Mouse (Mus musculus) intestine, embryonic 15.5 days (tissue): ENCODE measurements at regions not wholly inside any gene's neighbourhood (a gene's known extent, or its start where the extent isn't known, plus 50 kb on each side); places are given as distances from the start of the nearest gene placed in this dataset.

Experiments
- ATAC-seq: fragments of 200-750 bp; cut with Nextera tagmentation; 2 replicates; pipeline ENCODE4 v1.8.0; 2017; ENCODE audit warnings: moderate TSS enrichment, moderate library complexity
- H3K27ac ChIP-seq: fragments of 300-500 bp; sonication (generic); 2 replicates; pipeline ENCODE4 v1.5.1; 2015; ENCODE audit warnings: mild to moderate bottlenecking, inconsistent platforms
- H3K27me3 ChIP-seq: fragments of 300-500 bp; sonication (generic); replicated peaks from 2 replicates; pipeline ENCODE4 v1.6.1; 2015; ENCODE audit warnings: inconsistent platforms
- H3K36me3 ChIP-seq: fragments of 300-500 bp; sonication (generic); 2 replicates; pipeline ENCODE4 v1.6.1; 2015; ENCODE audit warnings: inconsistent platforms
- H3K4me1 ChIP-seq: fragments of 300-500 bp; sonication (generic); replicated peaks from 2 replicates; pipeline ENCODE4 v1.6.1; 2015; ENCODE audit warnings: inconsistent platforms
- H3K4me2 ChIP-seq: fragments of 300-500 bp; sonication (generic); replicated peaks from 2 replicates; pipeline ENCODE4 v1.6.1; 2015; ENCODE audit warnings: mild to moderate bottlenecking, inconsistent platforms
- H3K4me3 ChIP-seq: fragments of 300-500 bp; sonication (generic); replicated peaks from 2 replicates; pipeline ENCODE4 v1.5.1; 2015; ENCODE audit warnings: inconsistent platforms
- H3K9ac ChIP-seq: fragments of 300-500 bp; sonication (generic); 2 replicates; pipeline ENCODE4 v1.6.1; 2015; ENCODE audit warnings: inconsistent platforms
- H3K9me3 ChIP-seq: fragments of 300-500 bp; sonication (generic); 2 replicates; pipeline ENCODE4 v1.6.1; 2016; ENCODE audit warnings: inconsistent platforms
- WGBS: fragments of 180-500 bp; shearing (Covaris S2); methylation state at CpG from one replicate; pipeline ENCODE4 v1.1.7; 2015; 5-methylcytosine and 5-hydroxymethylcytosine counted together

DNA sequence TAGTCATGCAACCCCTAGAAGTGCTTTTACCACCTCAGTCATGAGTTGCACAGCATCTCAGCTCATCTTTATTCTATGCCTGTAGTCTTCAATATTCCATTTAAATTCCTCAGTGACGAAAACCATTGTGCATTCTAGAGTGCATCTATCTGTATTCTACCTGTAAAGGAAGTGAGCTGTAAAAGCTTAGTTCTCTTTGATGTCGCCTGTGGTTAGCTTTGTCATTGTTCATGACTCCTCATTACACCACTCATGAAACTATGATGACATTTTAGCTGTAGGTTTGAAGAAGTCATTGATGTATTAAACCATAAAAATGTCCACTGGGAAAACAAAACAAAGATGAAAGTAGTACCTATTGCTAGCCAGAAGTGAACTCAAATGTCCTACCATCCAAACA, 911.3 kb downstream of the Diaph3 start:
- Histone ChIP-seq H3K27ac (no peak overlapping the region), H3K4me2 (no peak overlapping the region), H3K4me3 (no peak overlapping the region), H3K4me1 (no peaks in the 10 kb centered on the region), H3K36me3 (no peaks in the 10 kb centered on the region), H3K27me3 (no peaks in the 10 kb centered on the region), H3K9ac (no peak overlapping the region), H3K9me3 (no peaks in the 10 kb centered on the region)
- WGBS = 80% methylated on average over 2 of the region's 2 CpGs
- ATAC-seq = no peak

DNA sequence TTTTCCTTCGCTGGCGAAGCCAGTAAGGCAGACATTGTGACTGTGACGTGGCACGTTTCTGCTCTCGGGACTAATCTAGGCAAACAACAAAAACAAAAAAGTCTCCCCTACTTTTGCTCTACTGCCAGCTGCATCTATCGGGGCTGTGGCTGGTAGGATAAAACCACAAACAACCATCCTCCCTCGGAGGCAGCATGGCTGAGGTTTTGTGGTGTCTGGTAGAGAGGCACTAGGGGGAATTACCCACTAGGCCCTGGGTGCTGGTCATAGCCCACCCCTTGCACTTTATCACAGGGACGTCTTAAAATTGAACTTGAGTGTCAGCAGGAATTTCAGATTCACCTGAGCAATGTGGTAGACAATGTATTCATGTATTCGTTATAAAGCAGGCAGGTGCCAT, 925.3 kb downstream of the Diaph3 start:
- 86% methylated on average over 9 of the region's 9 CpGs for WGBS
- H3K27ac ChIP-seq = no peak overlapping the region
- no peaks in the 10 kb centered on the region for H3K9me3 ChIP-seq
- no peak overlapping the region for H3K9ac ChIP-seq
- H3K36me3 ChIP-seq = no peaks in the 10 kb centered on the region
- no peak overlapping the region for H3K4me2 ChIP-seq
- H3K4me1 ChIP-seq = no peaks in the 10 kb centered on the region
- H3K27me3 ChIP-seq = no peaks in the 10 kb centered on the region
- H3K4me3 ChIP-seq = no peak overlapping the region
- no peak for ATAC-seq

DNA sequence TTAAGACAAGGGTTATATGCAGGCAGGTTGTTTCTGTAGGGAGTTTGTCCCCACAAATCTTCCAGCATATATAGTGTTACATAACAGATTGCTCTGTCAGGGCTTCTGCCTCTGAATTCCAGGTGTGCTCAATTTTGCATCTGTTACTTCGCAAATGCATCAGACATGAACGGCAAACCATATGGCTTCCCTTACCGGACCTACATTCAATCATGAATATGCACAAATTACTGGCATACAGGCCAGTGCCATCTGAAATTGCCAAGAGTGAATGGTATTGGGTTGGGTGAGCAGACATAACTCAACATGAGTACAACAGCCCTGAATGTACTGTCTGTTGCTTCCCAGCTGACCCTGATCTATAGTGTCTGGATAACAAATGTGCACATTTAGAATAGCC, 929.4 kb downstream of the Diaph3 start:
- no peaks in the 10 kb centered on the region for H3K4me1 ChIP-seq

DNA sequence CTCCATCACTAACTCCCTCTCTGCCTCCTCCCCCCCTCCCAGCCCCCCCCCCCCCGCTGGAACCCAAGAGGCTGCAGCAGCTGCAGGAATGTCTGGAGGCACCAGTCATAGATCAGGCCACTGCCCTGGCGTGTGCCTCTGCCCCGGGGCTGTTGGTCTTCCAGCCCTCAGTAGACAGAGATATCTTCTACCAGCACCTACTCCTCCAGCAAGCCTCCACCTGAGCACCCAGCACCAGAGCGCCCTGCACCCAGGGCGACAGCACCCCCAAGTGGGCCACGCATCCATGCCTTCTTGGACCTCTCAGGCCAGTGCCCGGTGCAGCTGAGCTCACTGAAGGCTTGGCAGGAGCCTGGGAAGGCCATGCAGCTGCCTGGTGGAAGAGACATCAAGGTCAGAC, 936.5 kb downstream of the Diaph3 start:
- H3K27me3 ChIP-seq = no peaks in the 10 kb centered on the region
- no peaks in the 10 kb centered on the region for H3K9me3 ChIP-seq
- no peak for ATAC-seq
- no peak overlapping the region for H3K4me2 ChIP-seq
- 73% methylated on average over 6 of the region's 7 CpGs for WGBS
- H3K36me3 ChIP-seq = no peaks in the 10 kb centered on the region
- H3K27ac ChIP-seq = no peak overlapping the region
- no peak overlapping the region for H3K9ac ChIP-seq
- H3K4me3 ChIP-seq = no peak overlapping the region
- no peaks in the 10 kb centered on the region for H3K4me1 ChIP-seq

More for the DNA sequence above, 929.4 kb downstream of the Diaph3 start:
- WGBS = 84% methylated on average over 3 of the region's 3 CpGs
- Histone ChIP-seq H3K9ac (no peak overlapping the region), H3K9me3 (no peaks in the 10 kb centered on the region), H3K4me2 (no peak overlapping the region), H3K4me3 (no peak overlapping the region), H3K27ac (no peak overlapping the region), H3K36me3 (no peaks in the 10 kb centered on the region), H3K27me3 (no peaks in the 10 kb centered on the region)
- ATAC-seq = no peak

DNA sequence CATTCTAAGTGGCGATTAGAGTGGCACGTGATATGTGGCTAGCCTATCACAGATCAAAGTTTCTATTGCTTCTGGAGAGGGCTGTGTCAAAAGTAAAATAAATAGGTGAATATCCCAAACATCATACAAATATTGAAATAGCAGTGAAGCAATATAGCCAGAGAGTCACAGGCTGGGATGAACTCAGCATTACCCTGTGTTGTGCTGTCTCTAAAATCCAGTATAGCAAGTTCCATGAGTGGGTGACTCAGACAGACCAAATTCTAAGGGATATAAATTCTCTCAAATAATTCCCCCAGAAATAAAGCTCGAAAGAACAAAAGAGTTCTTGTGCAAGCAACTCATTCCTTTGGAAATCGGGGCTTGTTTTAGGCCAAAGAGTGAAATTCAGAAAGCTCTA, 943.2 kb downstream of the Diaph3 start:
- H3K27ac ChIP-seq = no peak overlapping the region
- H3K4me2 ChIP-seq = no peak overlapping the region
- H3K4me1 ChIP-seq = no peaks in the 10 kb centered on the region
- no peak overlapping the region for H3K9ac ChIP-seq
- H3K4me3 ChIP-seq = no peak overlapping the region
- 85% methylated on average over 4 of the region's 4 CpGs for WGBS
- H3K9me3 ChIP-seq = no peaks in the 10 kb centered on the region
- ATAC-seq = no peak
- no peaks in the 10 kb centered on the region for H3K27me3 ChIP-seq
- no peaks in the 10 kb centered on the region for H3K36me3 ChIP-seq

DNA sequence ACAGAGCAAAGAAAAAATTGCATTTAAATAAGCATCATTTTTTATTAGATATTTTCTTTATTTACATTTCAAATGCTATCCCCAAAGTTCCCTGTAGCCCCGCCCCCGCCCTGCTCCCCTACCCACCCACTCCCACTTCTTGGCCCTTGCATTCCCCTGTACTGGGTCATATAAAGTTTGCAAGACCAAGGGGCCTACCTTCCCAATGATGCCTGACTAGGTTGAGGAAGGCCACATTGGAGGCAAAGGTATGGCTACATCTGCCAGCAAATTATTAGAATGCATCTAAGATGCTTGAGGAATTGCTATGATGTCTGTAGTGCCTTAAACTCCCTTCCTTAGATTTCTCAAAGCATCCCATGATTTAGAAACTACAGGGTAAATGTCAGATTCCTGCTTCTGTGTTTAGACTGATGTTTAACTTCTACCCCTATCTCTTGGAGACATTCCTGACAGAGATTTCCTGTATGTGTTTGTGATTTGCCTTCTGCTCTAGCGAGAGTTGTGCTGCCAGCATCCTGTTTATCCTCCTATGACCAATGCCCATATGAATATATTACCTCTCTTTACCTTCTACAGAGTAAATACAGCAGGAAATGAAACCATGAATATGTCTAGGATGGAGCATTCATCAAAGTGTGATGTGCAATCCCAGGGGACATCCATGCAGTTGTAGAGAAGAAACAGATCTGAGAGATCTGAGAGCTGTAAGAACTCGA, 956.2 kb downstream of the Diaph3 start:
- no peaks in the 10 kb centered on the region for H3K27me3 ChIP-seq
- no peak overlapping the region for H3K27ac ChIP-seq
- no peak overlapping the region for H3K4me2 ChIP-seq
- no peak overlapping the region for H3K9ac ChIP-seq
- no peak overlapping the region for H3K4me3 ChIP-seq
- no peaks in the 10 kb centered on the region for H3K4me1 ChIP-seq
- H3K9me3 ChIP-seq = no peaks in the 10 kb centered on the region
- no peaks in the 10 kb centered on the region for H3K36me3 ChIP-seq
- WGBS = 61% methylated on average over 4 of the region's 4 CpGs
- no peak for ATAC-seq

DNA sequence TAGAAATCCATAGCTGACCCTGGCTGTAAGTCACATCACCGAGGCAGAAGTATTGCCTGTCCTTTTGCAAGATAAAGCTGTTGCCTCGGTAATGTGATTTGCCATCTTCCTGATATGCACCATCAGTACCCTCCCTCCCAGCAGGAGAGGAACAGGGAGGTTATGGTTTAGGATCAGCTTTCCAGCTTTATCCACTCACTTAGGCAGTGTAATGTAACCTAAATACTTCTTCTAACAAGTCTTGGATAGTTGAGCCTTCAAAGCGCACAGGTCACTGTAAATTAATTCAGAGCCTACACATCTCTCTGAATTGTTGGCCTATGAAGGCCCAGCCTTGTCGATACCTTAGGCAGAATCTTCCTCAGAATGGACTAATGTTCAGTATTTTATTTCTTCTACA, 962.5 kb downstream of the Diaph3 start:
- no peaks in the 10 kb centered on the region for H3K27me3 ChIP-seq
- no peak overlapping the region for H3K9ac ChIP-seq
- no peaks in the 10 kb centered on the region for H3K9me3 ChIP-seq
- H3K4me2 ChIP-seq = no peak overlapping the region
- no peak overlapping the region for H3K4me3 ChIP-seq
- no peak overlapping the region for H3K27ac ChIP-seq
- no peaks in the 10 kb centered on the region for H3K4me1 ChIP-seq
- WGBS = 84% methylated on average over 4 of the region's 4 CpGs
- no peak for ATAC-seq
- no peaks in the 10 kb centered on the region for H3K36me3 ChIP-seq

DNA sequence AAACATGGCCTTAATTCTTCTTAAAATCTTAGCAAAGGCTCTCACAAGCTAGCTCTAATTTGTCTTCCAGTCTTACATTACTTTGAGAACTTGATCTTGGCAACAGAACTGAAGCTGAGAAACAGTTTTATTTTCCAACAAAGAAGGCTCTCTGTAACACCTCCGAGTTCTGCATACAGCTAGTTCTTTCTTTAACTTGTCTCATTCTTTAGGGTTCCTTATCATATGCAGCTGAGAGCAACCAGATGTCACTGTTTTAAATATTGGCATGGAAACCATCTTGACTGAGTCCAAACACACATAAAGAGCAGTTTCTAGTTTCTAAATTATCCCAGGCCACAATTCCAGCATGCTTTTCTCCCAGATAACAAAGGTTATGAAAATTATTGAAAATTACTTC, 969.9 kb downstream of the Diaph3 start:
- H3K4me2 ChIP-seq = no peak overlapping the region

DNA sequence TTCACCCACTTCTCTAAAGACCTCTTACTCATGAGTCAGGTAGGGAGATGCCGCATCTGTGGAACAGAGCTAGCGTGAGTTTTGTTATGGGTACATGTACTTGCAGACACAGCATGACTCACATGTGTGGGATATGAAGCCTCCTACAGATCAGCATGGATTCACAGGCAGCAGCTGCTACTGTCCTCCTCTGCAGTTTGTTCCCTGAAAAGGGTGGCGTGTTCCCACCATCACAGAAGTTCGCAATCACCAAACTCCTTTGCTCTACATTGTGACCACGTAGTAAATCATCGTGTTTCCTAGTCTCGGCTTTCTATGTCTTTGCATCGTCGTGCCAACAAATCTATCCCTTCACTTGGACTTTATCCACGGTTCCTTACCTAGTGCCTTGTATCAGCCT, 981.9 kb downstream of the Diaph3 start:
- Histone ChIP-seq H3K4me1 (no peaks in the 10 kb centered on the region), H3K9ac (no peak overlapping the region), H3K36me3 (no peaks in the 10 kb centered on the region), H3K4me2 (no peak overlapping the region), H3K27me3 (no peaks in the 10 kb centered on the region), H3K27ac (no peak overlapping the region), H3K4me3 (no peak overlapping the region), H3K9me3 (no peaks in the 10 kb centered on the region)
- no peak for ATAC-seq
- WGBS = 86% methylated on average over 10 of the region's 10 CpGs

More for the DNA sequence above, 969.9 kb downstream of the Diaph3 start:
- ATAC-seq = no peak
- Histone ChIP-seq H3K27ac (no peak overlapping the region), H3K27me3 (no peaks in the 10 kb centered on the region), H3K9me3 (no peaks in the 10 kb centered on the region), H3K4me3 (no peak overlapping the region), H3K36me3 (no peaks in the 10 kb centered on the region), H3K9ac (no peak overlapping the region), H3K4me1 (no peaks in the 10 kb centered on the region)
- 45% methylated on average over 1 of the region's 1 CpGs for WGBS

DNA sequence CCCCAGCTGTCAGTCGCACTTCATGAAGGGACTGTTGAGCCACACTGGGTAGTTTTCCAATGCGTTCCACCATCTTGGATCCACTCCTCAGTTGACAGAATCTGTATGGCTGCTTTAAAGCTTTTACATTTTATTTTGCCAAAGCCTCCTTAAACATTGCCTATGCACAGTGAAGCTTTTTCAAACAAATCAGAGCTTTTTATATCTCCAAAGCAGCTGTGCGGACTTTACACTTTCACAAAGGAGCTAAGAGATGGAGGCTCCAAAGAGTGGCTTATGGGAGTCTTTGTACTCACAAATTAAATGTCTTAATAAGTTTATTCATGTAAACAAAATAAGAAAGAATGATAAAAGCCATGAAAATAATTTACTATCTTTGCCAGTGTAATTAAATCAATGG, 986.3 kb downstream of the Diaph3 start:
- no peak overlapping the region for H3K9ac ChIP-seq
- 88% methylated on average over 3 of the region's 3 CpGs for WGBS
- H3K4me2 ChIP-seq = no peak overlapping the region
- no peaks in the 10 kb centered on the region for H3K9me3 ChIP-seq
- H3K4me3 ChIP-seq = no peak overlapping the region
- no peaks in the 10 kb centered on the region for H3K4me1 ChIP-seq
- no peaks in the 10 kb centered on the region for H3K27me3 ChIP-seq
- H3K27ac ChIP-seq = no peak overlapping the region
- ATAC-seq = no peak
- no peaks in the 10 kb centered on the region for H3K36me3 ChIP-seq

DNA sequence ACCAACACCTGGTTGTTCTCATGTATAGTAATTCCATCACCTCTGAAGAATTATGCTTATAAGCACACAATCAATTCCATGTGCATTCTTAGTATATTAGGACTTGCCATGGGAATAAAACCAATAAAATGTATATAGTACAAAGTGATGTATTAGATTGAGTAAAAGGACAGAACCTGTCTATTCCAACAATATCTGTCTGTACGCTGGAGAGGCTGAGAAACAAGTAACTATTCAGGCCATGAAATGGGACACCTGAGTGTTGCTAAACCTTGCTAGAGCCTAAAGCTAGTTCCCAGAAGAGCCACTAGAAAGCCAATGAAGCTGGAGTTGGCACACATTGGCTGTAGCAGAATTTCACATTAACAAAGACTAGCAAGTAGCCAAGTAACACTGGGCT, 989.8 kb downstream of the Diaph3 start:
- Histone ChIP-seq H3K4me2 (no peak overlapping the region), H3K36me3 (no peaks in the 10 kb centered on the region), H3K27ac (no peak overlapping the region), H3K27me3 (no peaks in the 10 kb centered on the region), H3K4me3 (no peak overlapping the region), H3K4me1 (no peaks in the 10 kb centered on the region), H3K9me3 (no peaks in the 10 kb centered on the region), H3K9ac (no peak overlapping the region)
- no peak for ATAC-seq
- WGBS = 85% methylated on average over 1 of the region's 1 CpGs

DNA sequence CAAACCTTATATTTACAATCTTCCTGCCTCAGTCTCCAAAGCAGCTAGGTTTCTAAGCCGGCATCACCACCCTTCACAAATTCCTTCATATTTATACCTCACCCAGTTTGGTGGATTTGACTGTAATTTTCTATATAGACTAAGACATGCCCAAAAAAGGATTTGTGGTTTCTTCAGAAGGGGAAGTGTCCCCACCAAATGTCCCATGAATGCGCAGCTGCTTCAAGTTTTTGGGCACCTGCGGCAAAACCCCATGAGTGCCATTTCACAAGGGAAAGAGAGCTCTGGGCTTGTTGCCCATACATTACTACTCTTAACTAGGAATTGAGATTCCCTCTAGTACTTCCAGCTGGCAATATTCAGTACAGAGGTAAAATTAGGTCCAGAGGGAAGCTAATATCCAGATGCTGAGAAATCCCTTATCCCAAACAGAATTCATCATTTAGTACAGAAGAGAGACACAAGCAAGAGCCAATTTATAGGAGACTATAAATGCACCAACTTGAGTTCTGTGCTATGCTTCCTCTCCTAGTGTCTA, 990.6 kb downstream of the Diaph3 start:
- Histone ChIP-seq H3K4me2 (no peak overlapping the region), H3K27me3 (no peaks in the 10 kb centered on the region), H3K9ac (no peak overlapping the region), H3K4me1 (no peaks in the 10 kb centered on the region), H3K4me3 (no peak overlapping the region), H3K27ac (no peak overlapping the region), H3K36me3 (no peaks in the 10 kb centered on the region), H3K9me3 (no peaks in the 10 kb centered on the region)
- WGBS = 90% methylated on average over 3 of the region's 3 CpGs
- ATAC-seq = no peak

DNA sequence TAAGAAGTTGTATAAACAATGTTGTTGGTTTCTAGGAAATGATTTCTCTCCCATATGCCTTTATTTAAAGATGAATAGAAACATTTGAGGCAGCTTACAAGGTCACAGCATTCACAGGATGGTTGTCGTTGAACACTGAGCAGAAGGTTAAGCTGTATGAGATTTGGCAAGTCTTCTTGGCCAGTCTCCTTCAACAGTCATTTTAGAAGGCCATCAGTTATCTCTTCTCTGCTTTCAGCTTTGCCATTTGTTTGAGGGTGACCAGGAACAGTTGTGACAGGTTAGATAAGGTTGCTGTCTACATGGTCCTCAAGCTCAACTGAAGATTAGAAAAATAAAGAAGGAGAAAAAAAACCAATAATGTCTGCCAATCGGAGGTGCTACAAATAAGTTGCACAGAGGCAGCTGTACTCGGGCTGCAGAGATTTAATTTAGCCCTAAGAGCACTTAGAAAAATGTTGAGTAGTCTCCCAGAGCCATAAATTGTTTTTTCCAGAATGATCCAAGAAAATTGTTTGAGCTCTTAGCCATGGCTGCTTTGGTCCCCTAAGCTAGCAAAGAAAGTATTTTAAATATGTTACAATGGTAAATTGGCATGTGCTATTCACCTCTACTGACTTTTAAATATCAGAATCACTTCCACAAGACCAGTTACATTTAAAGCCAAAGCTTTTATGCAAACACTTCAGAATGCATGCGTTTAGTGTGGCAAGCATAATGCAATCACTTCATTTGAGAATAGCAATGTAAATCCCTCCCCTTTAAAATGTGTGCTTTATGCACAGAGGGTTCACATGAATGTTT, 1025.6 kb downstream of the Diaph3 start:
- no peak overlapping the region for H3K4me2 ChIP-seq
- no peaks in the 10 kb centered on the region for H3K27me3 ChIP-seq
- no peaks in the 10 kb centered on the region for H3K4me1 ChIP-seq
- 60% methylated on average over 4 of the region's 4 CpGs for WGBS
- no peaks in the 10 kb centered on the region for H3K9me3 ChIP-seq
- no peak overlapping the region for H3K4me3 ChIP-seq
- no peak for ATAC-seq
- H3K36me3 ChIP-seq = no peaks in the 10 kb centered on the region
- no peak overlapping the region for H3K27ac ChIP-seq
- H3K9ac ChIP-seq = no peak overlapping the region
